Mouse (Mus musculus): ENCODE data around the gene Plin4.

Gene Plin4

DNA sequence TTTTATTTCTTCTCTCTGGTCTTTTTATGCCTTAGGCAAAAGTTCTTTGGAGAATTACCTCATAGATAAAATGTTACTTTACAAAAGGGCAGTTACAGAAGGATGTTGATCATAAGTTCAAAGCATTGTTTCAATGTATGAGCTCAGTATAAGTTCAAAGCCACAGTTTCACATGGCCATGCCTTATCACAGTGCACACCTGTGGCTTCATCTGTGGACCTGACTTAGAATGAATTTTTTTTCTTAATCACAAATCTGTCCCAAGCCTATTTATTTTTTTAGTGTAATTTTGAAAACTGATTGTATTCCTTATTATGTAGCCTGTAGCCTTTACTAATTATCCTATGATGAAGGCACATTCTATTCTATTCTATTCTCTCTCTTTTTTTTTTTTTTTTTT, 54.7 kb downstream of the Plin4 start:
- DNase-seq, result no peak

DNA sequence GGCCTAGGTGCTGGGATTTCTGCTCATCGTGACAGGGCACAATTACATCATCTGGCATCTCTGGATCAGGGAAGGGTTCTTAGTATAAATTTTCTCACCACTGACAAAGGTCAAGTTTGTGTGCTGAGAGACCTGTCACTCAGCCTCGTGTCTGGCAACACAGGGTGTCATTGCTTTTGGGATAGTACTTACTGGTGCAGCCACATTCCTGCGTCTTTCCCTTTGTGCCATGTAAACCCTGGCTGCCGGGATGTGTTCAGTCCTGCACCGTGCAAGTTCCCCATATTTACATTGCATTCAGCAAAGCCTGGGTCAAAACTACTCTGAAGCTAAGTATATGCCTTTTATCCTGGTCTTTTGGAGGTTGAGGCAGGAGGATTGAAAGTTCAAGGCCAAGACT, 58.2 kb downstream of the Plin4 start:
- no peak for DNase-seq

All from cerebellum, postnatal 14 days (tissue).